Mouse (Mus musculus): ENCODE data around the gene Smlr1.

DNA sequence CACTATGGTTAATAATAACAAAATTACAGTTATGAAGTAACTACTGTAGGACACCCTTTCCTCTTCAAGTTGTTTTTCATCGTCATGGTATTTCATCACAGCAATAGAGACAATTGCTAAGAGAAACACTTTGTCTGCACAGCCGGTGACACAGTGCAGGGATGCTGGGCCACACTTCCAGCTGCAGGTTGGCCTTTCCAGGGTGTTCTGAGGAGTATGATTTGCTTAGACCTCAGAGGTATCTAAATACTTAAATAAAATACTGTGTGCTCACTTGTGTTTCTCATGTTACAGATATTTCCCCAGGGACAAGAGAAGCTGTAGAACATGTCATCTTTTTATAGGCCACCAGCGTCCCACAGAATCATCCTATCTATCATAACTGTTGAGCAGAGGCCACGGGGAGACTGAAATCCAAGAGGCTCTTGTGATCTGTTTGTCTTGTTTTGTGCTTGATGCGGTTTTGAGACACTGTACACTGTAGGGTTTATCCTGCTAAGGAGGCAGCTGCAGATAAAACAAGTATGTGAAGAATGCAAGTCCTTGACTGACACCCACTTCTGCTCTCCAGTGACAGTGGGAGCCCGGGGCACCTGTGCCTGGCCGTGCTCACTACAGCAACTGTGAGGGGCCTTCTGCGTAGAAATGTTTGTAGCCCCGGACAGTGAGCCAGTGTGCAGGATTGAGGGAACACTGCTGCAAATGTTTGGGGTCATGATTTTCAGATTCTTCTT is 2.4 kb downstream of the Smlr1 start:
- no peak for TF ChIP-seq CTCF (IDR thresholded peaks at IDR 0.05; ENCODE audit: borderline replicate concordance, extremely low read depth, insufficient read depth, insufficient read length)
- TF ChIP-seq POLR2A (IDR thresholded peaks at IDR 0.05; ENCODE audit: borderline replicate concordance, extremely low read depth, insufficient read depth, insufficient read length, poor library complexity, severe bottlenecking) = no peak
